Mouse (Mus musculus) midbrain, postnatal 0 days (tissue): ENCODE results near the gene Myl9. TPM values are rescaled to one million over a fixed set of nuclear protein-coding genes. Genes with fewer than 3 reads are reported as not detected.

Source experiments
- ATAC-seq: fragments of 200-750 bp; cut with Nextera tagmentation; 2 replicates; pipeline ENCODE4 v1.8.0; 2017; ENCODE audit warnings: moderate number of reproducible peaks, mild to moderate bottlenecking, moderate TSS enrichment, moderate library complexity; ENCODE audit not compliant: low FRiP score
- DNase-seq: peaks from one replicate; pipeline ENCODE4 v3.0.0-alpha.2; 2015; ENCODE audit warnings: low spot score
- H3K27ac ChIP-seq: fragments of 300-500 bp; sonication (generic); 2 replicates; pipeline ENCODE4 v1.5.1; 2014; ENCODE audit warnings: low read depth, mild to moderate bottlenecking, low read length, mixed read lengths
- H3K27me3 ChIP-seq: fragments of 300-500 bp; sonication (generic); 2 replicates; pipeline ENCODE4 v1.6.1; 2014; ENCODE audit warnings: low read length, control low read depth, mixed read lengths; ENCODE audit not compliant: insufficient read depth
- H3K36me3 ChIP-seq: fragments of 300-500 bp; sonication (generic); 2 replicates; pipeline ENCODE4 v1.6.1; 2014; ENCODE audit warnings: low read length, control low read depth, mixed read lengths; ENCODE audit not compliant: insufficient read depth
- H3K4me1 ChIP-seq: fragments of 300-500 bp; sonication (generic); 2 replicates; pipeline ENCODE4 v1.6.1; 2014; ENCODE audit warnings: mild to moderate bottlenecking, control low read depth, antibody characterized with exemption, low read length, mixed read lengths; ENCODE audit not compliant: insufficient read depth
- H3K4me2 ChIP-seq: fragments of 300-500 bp; sonication (generic); 2 replicates; pipeline ENCODE4 v1.6.1; 2014; ENCODE audit warnings: low read depth, mild to moderate bottlenecking, low read length, mixed read lengths; ENCODE audit not compliant: poor library complexity, severe bottlenecking
- H3K4me3 ChIP-seq: fragments of 300-500 bp; sonication (generic); 2 replicates; pipeline ENCODE4 v1.5.1; 2014; ENCODE audit warnings: low read depth, mild to moderate bottlenecking, low read length, moderate library complexity
- H3K9ac ChIP-seq: fragments of 300-500 bp; sonication (generic); replicated peaks from 2 replicates; pipeline ENCODE4 v1.6.1; 2014; ENCODE audit warnings: mild to moderate bottlenecking, low read length, moderate library complexity, mixed read lengths; ENCODE audit not compliant: poor library complexity, severe bottlenecking
- H3K9me3 ChIP-seq: fragments of 300-500 bp; sonication (generic); 2 replicates; pipeline ENCODE4 v1.6.1; 2016; ENCODE audit warnings: low read length, control low read depth
- CTCF ChIP-seq: IDR thresholded peaks from 2 replicates; pipeline ENCODE4 v1.5.1; 2016; ENCODE audit warnings: antibody characterized with exemption, mild to moderate bottlenecking
- WGBS: fragments of 180-500 bp; shearing (Covaris S2); extraction: QIAGEN DNeasy Blood & Tissue Kit; methylation state at CpG from one replicate; pipeline ENCODE4 v1.1.7; 2014; 5-methylcytosine and 5-hydroxymethylcytosine counted together
- polyA plus RNA-seq: library from polyadenylated mRNA; unstranded; fragments of >200 nt; fragmentation: Nextera tagmentation; extraction: Ambion mirVana; gene quantifications from 2 replicates; pipeline ENCODE4 v1.2.1, GENCODE M21; 2015
- total RNA-seq: library from RNA; depleted of rRNA; stranded (reverse); fragments of >200 nt; gene quantifications from 2 replicates; pipeline ENCODE4 v1.2.3, GENCODE M21; 2014

The Myl9 gene
- total and polyA plus RNA-seq, 2 experiments from 2014 or later: 30.7 to 33.8 TPM

DNA sequence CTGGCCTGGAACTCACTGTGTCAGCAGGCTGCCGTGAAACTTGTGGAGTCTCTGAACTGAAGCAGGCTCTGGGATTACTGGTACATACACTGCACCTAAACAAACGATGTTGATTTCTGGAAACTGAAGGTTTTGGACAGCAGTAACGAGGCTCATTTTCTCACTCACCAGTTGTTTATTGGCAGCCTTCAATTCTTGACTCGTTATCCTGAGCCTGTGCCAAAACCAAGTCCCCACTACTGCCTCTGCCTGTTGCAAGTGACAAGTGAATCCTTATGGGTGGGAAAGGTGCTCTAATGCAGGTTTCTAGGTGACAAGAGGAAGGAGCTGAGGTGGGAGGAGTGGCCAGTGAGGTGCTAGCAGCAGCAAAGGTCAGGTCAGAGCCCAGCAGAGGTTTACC lies 33.2 kb upstream of the Myl9 start:
- DNase-seq (no peak), ATAC-seq (no peak)
- H3K27ac ChIP-seq: 0 out of 2 replicates have a peak overlapping the region, but pooled peaks have one; percentile 12
- no peak for TF ChIP-seq CTCF
- no peaks in the 10 kb centered on the region for H3K27me3 ChIP-seq
- H3K9me3 ChIP-seq: no peaks in the 10 kb centered on the region
- H3K4me2 ChIP-seq: no peak overlapping the region
- 58% methylated on average over 4 of the region's 4 CpGs for WGBS
- peaks cover 2% of the 10 kb centered on the region; the same call in 1 of the 2 replicates for H3K4me1 ChIP-seq
- no peak overlapping the region for H3K4me3 ChIP-seq
- H3K9ac ChIP-seq: no peak overlapping the region
- H3K36me3 ChIP-seq: peaks cover 10% of the 10 kb centered on the region

DNA sequence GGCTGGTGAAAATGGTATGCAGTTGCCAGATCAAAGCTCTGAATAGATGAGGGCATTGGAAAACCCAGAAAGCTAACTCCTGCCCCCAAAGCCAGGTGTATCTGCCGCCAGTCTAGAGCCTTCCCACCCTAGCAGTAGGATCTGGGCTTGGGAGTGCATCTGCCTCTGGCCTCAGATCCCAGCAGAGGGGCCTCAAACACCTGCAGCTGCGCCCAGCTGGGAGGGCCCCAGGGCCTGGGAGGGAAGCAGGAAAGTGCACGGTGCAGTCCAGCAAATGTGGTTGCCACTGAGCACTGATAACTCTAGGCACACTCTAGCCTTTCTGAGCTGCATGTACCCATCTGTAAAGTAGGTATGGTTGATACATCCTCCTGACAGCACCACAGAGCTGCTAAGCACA lies 32.0 kb upstream of the Myl9 start:
- Histone ChIP-seq H3K27me3 (no peaks in the 10 kb centered on the region), H3K36me3 (peaks cover 23% of the 10 kb centered on the region), H3K4me3 (no peak overlapping the region), H3K9ac (no peak overlapping the region), H3K27ac (no peak overlapping the region), H3K4me1 (peaks cover 2% of the 10 kb centered on the region; the same call in 1 of the 2 replicates), H3K4me2 (no peak overlapping the region), H3K9me3 (no peaks in the 10 kb centered on the region)
- DNase-seq (no peak), ATAC-seq (no peak)
- no peak for TF ChIP-seq CTCF
- WGBS: 63% methylated on average over 3 of the region's 3 CpGs

DNA sequence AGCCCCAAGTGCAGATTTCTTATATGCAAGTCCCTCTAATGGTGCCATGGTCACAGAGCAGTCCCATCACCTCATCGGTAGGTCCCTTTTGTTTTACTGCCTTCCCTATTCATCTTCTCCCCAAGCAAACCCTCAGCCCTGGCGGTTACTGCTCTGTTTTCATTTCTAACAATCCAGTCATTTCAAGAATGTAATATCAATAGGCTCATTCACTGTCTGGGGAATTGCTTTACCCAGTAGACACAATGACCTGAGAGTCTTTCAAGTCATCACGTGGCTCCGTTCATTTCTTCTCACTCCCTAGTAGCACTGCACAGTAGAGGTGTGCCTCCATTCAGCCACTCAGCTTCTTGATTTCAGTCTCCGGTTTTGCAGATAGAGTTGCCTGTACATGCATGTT lies 30.8 kb upstream of the Myl9 start:
- Histone ChIP-seq H3K4me1 (peaks cover 2% of the 10 kb centered on the region; the same call in 1 of the 2 replicates), H3K9ac (no peak overlapping the region), H3K27me3 (no peaks in the 10 kb centered on the region), H3K4me3 (no peak overlapping the region), H3K36me3 (peaks cover 34% of the 10 kb centered on the region), H3K9me3 (no peaks in the 10 kb centered on the region), H3K4me2 (no peak overlapping the region), H3K27ac (no peak overlapping the region)
- no peak for TF ChIP-seq CTCF
- WGBS: 72% methylated on average over 5 of the region's 5 CpGs
- ATAC-seq (no peak), DNase-seq (no peak)

DNA sequence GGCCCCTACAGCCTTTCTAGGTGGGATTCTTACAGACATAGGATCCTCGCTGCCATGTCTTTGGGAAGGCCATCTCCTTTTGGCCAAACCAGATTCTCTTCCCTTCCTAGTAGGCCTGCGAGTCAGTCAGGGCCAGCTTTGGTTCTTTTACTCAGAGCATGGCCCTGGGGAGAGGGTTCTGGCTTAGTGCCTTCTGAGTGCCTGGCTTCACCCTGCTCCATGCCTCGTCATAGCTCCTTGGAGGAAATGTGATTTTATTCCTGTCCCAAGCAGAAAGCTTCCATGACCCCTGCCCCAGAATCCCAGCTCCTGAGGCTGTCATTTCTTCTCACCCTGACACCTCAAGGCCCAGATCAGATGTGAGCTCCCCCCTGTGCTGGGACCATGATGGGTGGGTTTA lies 27.9 kb upstream of the Myl9 start:
- Histone ChIP-seq H3K27me3 (no peaks in the 10 kb centered on the region), H3K4me3 (no peak overlapping the region), H3K36me3 (peaks cover 58% of the 10 kb centered on the region), H3K4me2 (no peak overlapping the region), H3K9ac (0 out of 2 replicates have a peak overlapping the region, but pooled peaks have one; percentile 19), H3K9me3 (no peaks in the 10 kb centered on the region), H3K27ac (no peak overlapping the region), H3K4me1 (no peaks in the 10 kb centered on the region)
- no peak for TF ChIP-seq CTCF
- 86% methylated on average over 3 of the region's 3 CpGs for WGBS
- ATAC-seq (no peak), DNase-seq (no peak)

DNA sequence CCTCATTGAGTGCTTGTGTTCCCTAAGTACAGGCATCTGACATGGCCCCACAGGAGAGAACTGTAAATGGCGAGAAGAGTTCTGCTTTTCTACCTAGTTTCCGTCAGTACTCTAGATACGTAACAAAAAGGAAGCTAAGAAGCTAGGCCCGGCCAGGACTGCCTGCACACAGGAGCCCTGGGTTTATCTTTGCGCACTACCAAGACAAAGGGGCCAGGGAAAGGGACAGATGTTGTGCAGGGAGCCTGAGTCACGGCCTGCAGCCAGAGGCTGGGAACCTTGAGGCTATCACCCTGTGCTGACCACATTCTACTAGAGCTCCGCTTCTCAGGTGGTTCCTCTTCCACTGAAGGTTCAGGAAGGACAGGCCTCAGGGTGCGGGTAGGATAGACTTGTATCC lies 25.5 kb upstream of the Myl9 start:
- Histone ChIP-seq H3K4me1 (no peaks in the 10 kb centered on the region), H3K9me3 (no peaks in the 10 kb centered on the region), H3K27me3 (no peaks in the 10 kb centered on the region), H3K9ac (no peak overlapping the region), H3K4me3 (no peak overlapping the region), H3K27ac (no peak overlapping the region), H3K36me3 (peaks cover 68% of the 10 kb centered on the region), H3K4me2 (no peak overlapping the region)
- DNase-seq: no peak
- ATAC-seq: no peak
- no peak for TF ChIP-seq CTCF
- WGBS: 94% methylated on average over 8 of the region's 8 CpGs

DNA sequence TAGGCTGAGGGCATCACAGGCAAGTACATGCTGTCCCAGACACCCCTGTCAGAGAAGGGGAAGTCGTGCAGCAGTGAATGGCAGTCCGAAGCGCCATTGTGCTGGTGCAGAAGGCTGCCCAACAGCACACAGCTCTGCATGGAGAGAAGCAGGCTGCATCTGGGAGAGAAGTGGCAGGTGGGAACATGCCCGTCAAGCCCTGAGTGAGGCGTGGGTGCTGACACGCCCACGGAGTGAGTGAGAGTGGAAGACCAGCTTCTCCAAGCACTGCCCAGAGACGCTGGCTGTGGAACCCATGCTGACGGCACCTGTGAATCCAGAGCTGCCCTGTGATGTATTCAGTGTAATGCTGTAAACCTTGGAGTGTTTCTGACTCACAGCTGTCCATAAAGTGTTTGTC lies 18.3 kb upstream of the Myl9 start:
- Histone ChIP-seq H3K4me1 (no peaks in the 10 kb centered on the region), H3K4me2 (no peak overlapping the region), H3K36me3 (peaks cover 66% of the 10 kb centered on the region), H3K9me3 (no peaks in the 10 kb centered on the region), H3K27me3 (no peaks in the 10 kb centered on the region), H3K27ac (no peak overlapping the region), H3K4me3 (no peak overlapping the region), H3K9ac (no peak overlapping the region)
- no peak for DNase-seq
- WGBS: 96% methylated on average over 9 of the region's 9 CpGs
- TF ChIP-seq CTCF: no peak
- no peak for ATAC-seq
